Mouse (Mus musculus): ENCODE data around the gene Actr5.

- TF ChIP-seq POLR2A (IDR thresholded peaks at IDR 0.05; ENCODE audit: low read depth, low read length) (no peak), CTCF (IDR thresholded peaks at IDR 0.05; ENCODE audit: extremely low read depth, insufficient read depth, insufficient read length, insufficient replicate concordance) (no peak)
Observed at GRCm38 (mm10) chr2:158681714-158682113, 57.0 kb downstream of the Actr5 start.

Data from spleen, adult 2 months (tissue).